Mouse (Mus musculus): ENCODE data around the gene Tspan7. TPM values are rescaled to one million over a fixed set of nuclear protein-coding genes. Genes with fewer than 3 reads are reported as not detected.

Gene Tspan7
- polyA plus RNA-seq, 1 experiment from 2014 or later = 549 TPM

GRCm38 (mm10) chrX:10574523-10574922 is 89.6 kb downstream of the Tspan7 start:
- no peaks in the 10 kb centered on the region for H3K36me3 ChIP-seq (ENCODE audit: control insufficient read depth, insufficient read depth, low read length)
- H3K9ac ChIP-seq (ENCODE audit: low read depth, low read length) = no peak overlapping the region
- peaks cover 2% of the 10 kb centered on the region for H3K4me1 ChIP-seq (ENCODE audit: control insufficient read depth, insufficient read depth, low read length)
- H3K4me3 ChIP-seq (ENCODE audit: low read depth, low read length) = no peak overlapping the region
- H3K27ac ChIP-seq (ENCODE audit: low read length) = no peak overlapping the region
- peak; percentile 70; the same call in 1 of the 2 replicates for ATAC-seq
- H3K27me3 ChIP-seq (ENCODE audit: control insufficient read depth, insufficient read depth, low read depth, low read length) = no peaks in the 10 kb centered on the region
- no peaks in the 10 kb centered on the region for H3K9me3 ChIP-seq (replicated peaks; ENCODE audit: control insufficient read depth, low read length, poor library complexity, severe bottlenecking)
- H3K4me2 ChIP-seq (ENCODE audit: low read length) = no peak overlapping the region
- 43% methylated on average over 3 of the region's 3 CpGs for WGBS

- no peak overlapping the region for H3K27ac ChIP-seq (ENCODE audit: low read length)
- 58% methylated on average over 2 of the region's 2 CpGs for WGBS
- no peak overlapping the region for H3K4me3 ChIP-seq (ENCODE audit: low read depth, low read length)
- H3K27me3 ChIP-seq (ENCODE audit: control insufficient read depth, insufficient read depth, low read depth, low read length) = no peaks in the 10 kb centered on the region
- no peak overlapping the region for H3K4me2 ChIP-seq (ENCODE audit: low read length)
- H3K9me3 ChIP-seq (replicated peaks; ENCODE audit: control insufficient read depth, low read length, poor library complexity, severe bottlenecking) = no peaks in the 10 kb centered on the region
- H3K36me3 ChIP-seq (ENCODE audit: control insufficient read depth, insufficient read depth, low read length) = no peaks in the 10 kb centered on the region
- no peak for ATAC-seq
- no peak overlapping the region for H3K9ac ChIP-seq (ENCODE audit: low read depth, low read length)
- H3K4me1 ChIP-seq (ENCODE audit: control insufficient read depth, insufficient read depth, low read length) = peaks cover 2% of the 10 kb centered on the region
Observed at GRCm38 (mm10) chrX:10575406-10575805, 90.4 kb downstream of the Tspan7 start.

- H3K27me3 ChIP-seq (ENCODE audit: control insufficient read depth, insufficient read depth, low read depth, low read length) = no peaks in the 10 kb centered on the region
- peaks cover 2% of the 10 kb centered on the region for H3K4me1 ChIP-seq (ENCODE audit: control insufficient read depth, insufficient read depth, low read length)
- H3K4me2 ChIP-seq (ENCODE audit: low read length) = no peak overlapping the region
- ATAC-seq = no peak
- no peaks in the 10 kb centered on the region for H3K36me3 ChIP-seq (ENCODE audit: control insufficient read depth, insufficient read depth, low read length)
- H3K27ac ChIP-seq (ENCODE audit: low read length) = no peak overlapping the region
- 87% methylated on average over 4 of the region's 4 CpGs for WGBS
- no peaks in the 10 kb centered on the region for H3K9me3 ChIP-seq (replicated peaks; ENCODE audit: control insufficient read depth, low read length, poor library complexity, severe bottlenecking)
- no peak overlapping the region for H3K4me3 ChIP-seq (ENCODE audit: low read depth, low read length)
- H3K9ac ChIP-seq (ENCODE audit: low read depth, low read length) = no peak overlapping the region
Observed at GRCm38 (mm10) chrX:10576349-10576748, 91.4 kb downstream of the Tspan7 start.

GRCm38 (mm10) chrX:10577356-10577755 is 92.4 kb downstream of the Tspan7 start:
- no peaks in the 10 kb centered on the region for H3K27me3 ChIP-seq (ENCODE audit: control insufficient read depth, insufficient read depth, low read depth, low read length)
- no peaks in the 10 kb centered on the region for H3K9me3 ChIP-seq (replicated peaks; ENCODE audit: control insufficient read depth, low read length, poor library complexity, severe bottlenecking)
- H3K9ac ChIP-seq (ENCODE audit: low read depth, low read length) = no peak overlapping the region
- WGBS = 6% methylated on average over 1 of the region's 1 CpGs
- H3K36me3 ChIP-seq (ENCODE audit: control insufficient read depth, insufficient read depth, low read length) = no peaks in the 10 kb centered on the region
- H3K4me1 ChIP-seq (ENCODE audit: control insufficient read depth, insufficient read depth, low read length) = peaks cover 2% of the 10 kb centered on the region
- no peak overlapping the region for H3K4me3 ChIP-seq (ENCODE audit: low read depth, low read length)
- 0 out of 2 replicates have a peak, but pooled peaks have one; percentile 56 for ATAC-seq
- H3K4me2 ChIP-seq (ENCODE audit: low read length) = no peak overlapping the region
- no peak overlapping the region for H3K27ac ChIP-seq (ENCODE audit: low read length)

DNA sequence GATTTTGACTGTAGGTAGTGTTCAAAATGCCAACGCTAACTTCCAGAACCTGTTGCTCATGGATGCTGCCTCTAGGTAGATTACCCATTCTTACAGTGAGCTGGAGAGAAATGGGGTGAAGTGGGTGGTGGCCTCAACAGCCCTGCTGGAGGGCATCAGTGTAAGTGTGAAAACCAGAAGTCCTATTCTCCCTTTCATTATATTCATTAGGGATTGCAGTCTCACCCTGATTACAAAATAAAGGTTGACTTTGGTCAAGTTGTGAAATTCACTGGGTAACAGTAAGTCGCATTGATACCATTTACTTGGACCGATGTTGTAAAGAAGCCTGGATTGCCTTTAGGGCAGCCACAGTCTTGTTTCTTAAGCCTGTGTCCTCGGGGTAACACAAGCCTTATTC is 97.8 kb downstream of the Tspan7 start:
- Histone ChIP-seq H3K27me3 (ENCODE audit: control insufficient read depth, insufficient read depth, low read depth, low read length) (no peaks in the 10 kb centered on the region), H3K9me3 (replicated peaks; ENCODE audit: control insufficient read depth, low read length, poor library complexity, severe bottlenecking) (no peaks in the 10 kb centered on the region), H3K27ac (ENCODE audit: low read length) (no peak overlapping the region), H3K4me2 (ENCODE audit: low read length) (no peak overlapping the region), H3K36me3 (ENCODE audit: control insufficient read depth, insufficient read depth, low read length) (no peaks in the 10 kb centered on the region), H3K4me3 (ENCODE audit: low read depth, low read length) (no peak overlapping the region), H3K9ac (ENCODE audit: low read depth, low read length) (no peak overlapping the region), H3K4me1 (ENCODE audit: control insufficient read depth, insufficient read depth, low read length) (no peaks in the 10 kb centered on the region)
- no peak for ATAC-seq
- 97% methylated on average over 4 of the region's 4 CpGs for WGBS

DNA sequence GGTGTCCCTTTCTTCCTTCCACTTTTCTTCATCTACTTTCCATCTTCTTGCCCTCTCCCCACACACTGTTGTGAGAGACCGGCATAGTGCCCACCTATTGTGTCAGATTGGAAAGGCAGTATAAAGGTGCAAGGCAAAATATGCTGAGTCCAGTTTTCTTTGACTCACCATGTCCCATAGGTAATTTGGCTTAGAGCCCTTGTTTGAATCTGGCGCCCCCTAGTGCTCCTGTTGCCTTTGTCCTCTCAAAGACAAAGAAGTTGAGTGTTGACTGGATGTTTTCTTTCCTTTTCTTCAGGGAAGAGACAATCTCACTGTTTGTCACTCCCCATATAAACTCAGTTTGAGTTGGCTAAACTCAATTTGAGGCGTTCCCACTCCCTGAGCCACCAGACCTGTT is 107.3 kb downstream of the Tspan7 start:
- no peak overlapping the region for H3K4me3 ChIP-seq (ENCODE audit: low read depth, low read length)
- no peak overlapping the region for H3K4me2 ChIP-seq (ENCODE audit: low read length)
- H3K27me3 ChIP-seq (ENCODE audit: control insufficient read depth, insufficient read depth, low read depth, low read length) = no peaks in the 10 kb centered on the region
- H3K36me3 ChIP-seq (ENCODE audit: control insufficient read depth, insufficient read depth, low read length) = no peaks in the 10 kb centered on the region
- no peak overlapping the region for H3K9ac ChIP-seq (ENCODE audit: low read depth, low read length)
- no peaks in the 10 kb centered on the region for H3K4me1 ChIP-seq (ENCODE audit: control insufficient read depth, insufficient read depth, low read length)
- ATAC-seq = no peak
- WGBS = 63% methylated on average over 3 of the region's 3 CpGs
- H3K27ac ChIP-seq (ENCODE audit: low read length) = no peak overlapping the region
- H3K9me3 ChIP-seq (replicated peaks; ENCODE audit: control insufficient read depth, low read length, poor library complexity, severe bottlenecking) = no peaks in the 10 kb centered on the region

DNA sequence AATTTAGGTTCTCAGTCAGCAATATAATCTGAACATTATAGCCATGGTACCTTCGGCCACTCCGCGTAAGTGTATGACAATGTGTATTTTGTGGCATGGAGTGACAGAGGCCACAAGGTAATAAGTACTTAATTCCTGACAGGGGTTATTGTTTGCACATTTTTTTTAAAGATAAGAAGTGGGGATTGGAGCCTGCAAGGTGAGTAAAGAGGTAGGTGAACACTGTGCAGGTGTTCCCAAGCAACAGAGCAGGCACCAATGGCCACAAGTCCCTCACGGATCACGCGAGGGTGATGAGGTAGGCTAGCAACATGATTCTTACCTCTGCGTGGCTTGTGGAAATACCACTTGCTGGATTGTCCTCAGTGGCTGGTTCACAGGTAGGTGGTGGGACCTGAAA is 108.6 kb downstream of the Tspan7 start:
- 94% methylated on average over 7 of the region's 7 CpGs for WGBS
- Histone ChIP-seq H3K36me3 (ENCODE audit: control insufficient read depth, insufficient read depth, low read length) (no peaks in the 10 kb centered on the region), H3K4me1 (ENCODE audit: control insufficient read depth, insufficient read depth, low read length) (no peaks in the 10 kb centered on the region)

GRCm38 (mm10) chrX:10617119-10617518 is 132.2 kb downstream of the Tspan7 start:
- Histone ChIP-seq H3K9ac (ENCODE audit: low read depth, low read length) (no peak overlapping the region), H3K4me1 (ENCODE audit: control insufficient read depth, insufficient read depth, low read length) (no peaks in the 10 kb centered on the region), H3K27ac (ENCODE audit: low read length) (no peak overlapping the region), H3K9me3 (replicated peaks; ENCODE audit: control insufficient read depth, low read length, poor library complexity, severe bottlenecking) (no peaks in the 10 kb centered on the region), H3K36me3 (ENCODE audit: control insufficient read depth, insufficient read depth, low read length) (no peaks in the 10 kb centered on the region), H3K27me3 (ENCODE audit: control insufficient read depth, insufficient read depth, low read depth, low read length) (no peaks in the 10 kb centered on the region), H3K4me3 (ENCODE audit: low read depth, low read length) (no peak overlapping the region), H3K4me2 (ENCODE audit: low read length) (no peak overlapping the region)
- WGBS = 14% methylated on average over 5 of the region's 5 CpGs
- ATAC-seq = no peak

More for the DNA sequence above, 108.6 kb downstream of the Tspan7 start:
- Histone ChIP-seq H3K4me3 (ENCODE audit: low read depth, low read length) (no peak overlapping the region), H3K27me3 (ENCODE audit: control insufficient read depth, insufficient read depth, low read depth, low read length) (no peaks in the 10 kb centered on the region), H3K9me3 (replicated peaks; ENCODE audit: control insufficient read depth, low read length, poor library complexity, severe bottlenecking) (no peaks in the 10 kb centered on the region), H3K4me2 (ENCODE audit: low read length) (no peak overlapping the region), H3K9ac (ENCODE audit: low read depth, low read length) (no peak overlapping the region), H3K27ac (ENCODE audit: low read length) (no peak overlapping the region)
- ATAC-seq = no peak

GRCm38 (mm10) chrX:10641062-10641461 is 156.1 kb downstream of the Tspan7 start:
- H3K4me2 ChIP-seq (ENCODE audit: low read length) = no peak overlapping the region
- H3K9ac ChIP-seq (ENCODE audit: low read depth, low read length) = no peak overlapping the region
- H3K9me3 ChIP-seq (replicated peaks; ENCODE audit: control insufficient read depth, low read length, poor library complexity, severe bottlenecking) = no peaks in the 10 kb centered on the region
- no peak overlapping the region for H3K4me3 ChIP-seq (ENCODE audit: low read depth, low read length)
- H3K4me1 ChIP-seq (ENCODE audit: control insufficient read depth, insufficient read depth, low read length) = no peaks in the 10 kb centered on the region
- ATAC-seq = no peak
- no peak overlapping the region for H3K27ac ChIP-seq (ENCODE audit: low read length)
- no peaks in the 10 kb centered on the region for H3K27me3 ChIP-seq (ENCODE audit: control insufficient read depth, insufficient read depth, low read depth, low read length)
- no peaks in the 10 kb centered on the region for H3K36me3 ChIP-seq (ENCODE audit: control insufficient read depth, insufficient read depth, low read length)

All from midbrain, embryonic 16.5 days (tissue).